Mouse (Mus musculus): ENCODE data around the gene Sgpp2.

DNA sequence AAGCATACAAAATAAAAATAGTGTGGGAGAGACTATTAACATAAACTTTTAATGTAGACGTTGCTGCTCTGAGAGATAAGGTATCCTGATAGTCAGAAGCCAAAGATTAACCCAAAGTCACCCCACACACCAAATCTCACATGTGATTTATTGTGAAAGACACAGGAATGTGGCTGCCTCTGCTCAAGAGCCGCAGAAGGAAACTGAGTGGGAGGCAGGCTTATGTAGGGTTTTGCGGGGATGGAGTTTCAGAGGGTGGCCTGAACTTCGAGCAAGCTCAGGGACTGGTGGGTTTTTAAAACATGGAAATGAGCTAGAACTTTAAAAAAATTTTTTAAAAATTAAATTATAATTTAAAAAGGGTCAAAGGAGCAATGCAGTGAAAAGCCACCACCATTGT, 3.8 kb downstream of the Sgpp2 start:
- TF ChIP-seq MYOD1 (IDR thresholded peaks at IDR 0.05; ENCODE audit: control insufficient read depth, insufficient read length, low read depth): no peak
- TF ChIP-seq CTCF (IDR thresholded peaks at IDR 0.05; ENCODE audit: control insufficient read depth, insufficient read depth, insufficient read length): no peak
- no peak for TF ChIP-seq FOSL1 (IDR thresholded peaks at IDR 0.05; ENCODE audit: insufficient read depth, low read length, poor library complexity, severe bottlenecking)
- TF ChIP-seq USF1 (IDR thresholded peaks at IDR 0.05; ENCODE audit: low read depth): no peak

All from C2C12 (cell line).